In the genomic region with DNA sequence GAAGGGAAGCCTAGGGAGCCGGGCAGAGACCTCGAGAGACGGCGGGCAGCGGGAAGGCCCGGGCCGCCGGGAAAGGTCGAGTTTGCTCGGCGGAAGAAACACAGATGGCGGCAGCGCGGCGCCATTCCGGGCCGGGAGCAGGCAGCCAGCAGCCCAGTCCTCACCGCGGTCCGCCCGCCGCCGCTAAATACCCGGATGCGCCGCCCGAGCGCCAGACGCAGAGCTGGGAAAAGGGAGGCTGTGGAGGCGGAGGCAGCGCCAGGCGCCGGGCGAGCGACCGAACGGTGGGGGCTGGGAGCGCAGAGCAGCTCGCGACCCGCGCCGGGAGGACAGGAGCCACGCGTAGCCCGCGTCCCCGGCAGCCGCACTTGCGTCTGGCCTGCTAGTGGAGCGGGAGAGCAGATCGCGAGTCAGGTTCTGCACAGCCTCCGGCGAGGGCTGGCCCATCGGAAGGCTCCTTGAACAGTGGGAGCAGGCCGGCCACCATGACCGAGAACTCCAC, we compare ENCODE assay signal across 8 mouse cellular contexts. TPM values are rescaled to one million over a fixed set of nuclear protein-coding genes. Genes with fewer than 3 reads are reported as not detected.
DNase-seq lines count a peak whose midpoint lies in the region; ATAC-seq and TF ChIP-seq lines count a peak whose summit lies in the region.

Gene H1f0 (plus strand): TSS at position 214 of the 502 bp plus-strand sequence.

- TF ChIP-seq EP300 in lung, postnatal 0 days (IDR thresholded peaks at IDR 0.05) = no peak

- H3K4me2 ChIP-seq in hindbrain, embryonic 11.5 days (replicated peaks; ENCODE audit: low read depth, low read length) = peak within 1 kb of the TSS; percentile 99
- peak within 1 kb of the TSS; percentile 97 for H3K4me2 ChIP-seq in lung, postnatal 0 days (replicated peaks; ENCODE audit: low read depth, low read length)

- TF ChIP-seq CTCF in lung, postnatal 0 days (IDR thresholded peaks at IDR 0.05) = no peak

- peak within 1 kb of the TSS; percentile 77 for H3K4me3 ChIP-seq in hindbrain, embryonic 11.5 days (ENCODE audit: low read depth, low read length)
- H3K4me3 ChIP-seq in lung, postnatal 0 days (ENCODE audit: low read depth, low read length) = peak within 1 kb of the TSS; percentile 79

- ATAC-seq in hindbrain, embryonic 11.5 days (ENCODE audit: low FRiP score) = peak; percentile 76
- peak; percentile 87 for ATAC-seq in lung, postnatal 0 days

- H3K27ac ChIP-seq in hindbrain, embryonic 11.5 days (ENCODE audit: low read depth, low read length) = peak within 1 kb of the TSS; percentile 95
- peak within 1 kb of the TSS; percentile 98 for H3K27ac ChIP-seq in lung, postnatal 0 days (ENCODE audit: low read length)

- no peaks in the 10 kb centered on the region for H3K9me3 ChIP-seq in hindbrain, embryonic 11.5 days (ENCODE audit: control insufficient read depth, low read length)
- H3K9me3 ChIP-seq in lung, postnatal 0 days (ENCODE audit: low read length) = no peaks in the 10 kb centered on the region

- 0% methylated on average over 56 of the region's 58 CpGs for WGBS in hindbrain, embryonic 11.5 days
- WGBS in lung, postnatal 0 days = 2% methylated on average over 41 of the region's 58 CpGs

- no peaks in the 10 kb centered on the region for H3K36me3 ChIP-seq in hindbrain, embryonic 11.5 days (ENCODE audit: control insufficient read depth, insufficient read depth, low read length)
- H3K36me3 ChIP-seq in lung, postnatal 0 days (ENCODE audit: insufficient read depth, low read length) = no peaks in the 10 kb centered on the region

- peak; percentile 94 for DNase-seq in Muller cell, postnatal 12 days (ENCODE audit: inconsistent ontology term)
- DNase-seq in cerebellum, adult 9-10 months = peak; percentile 94
- peak; percentile 89 to 95 for DNase-seq in frontal cortex, postnatal 10 days (ENCODE audit: low spot score in 2 of 2)
- DNase-seq in hindbrain, embryonic 11.5 days (ENCODE audit: low spot score) = peak; percentile 97
- peak; percentile 98 for DNase-seq in layer of hippocampus, postnatal 10 days (ENCODE audit: low spot score in 2 of 2)
- DNase-seq in lung, postnatal 0 days (ENCODE audit: low spot score) = peak; percentile 97
- DNase-seq in ovary, postnatal 10 days (ENCODE audit: low spot score) = peak; percentile 98
- peak; percentile 87 for DNase-seq in thymus, postnatal 0 days (ENCODE audit: low spot score)

- H3K4me1 ChIP-seq in hindbrain, embryonic 11.5 days (replicated peaks; ENCODE audit: control insufficient read depth, insufficient read depth, low read length) = peaks cover 5% of the 10 kb centered on the region
- H3K4me1 ChIP-seq in lung, postnatal 0 days (ENCODE audit: insufficient read depth, low read depth, low read length) = peaks cover 11% of the 10 kb centered on the region; the same call in 1 of the 2 replicates

- peak within 1 kb of the TSS; percentile 100 for H3K9ac ChIP-seq in hindbrain, embryonic 11.5 days (ENCODE audit: low read depth, low read length)
- peak within 1 kb of the TSS; percentile 100 for H3K9ac ChIP-seq in lung, postnatal 0 days (replicated peaks; ENCODE audit: low read depth)

- H3K27me3 ChIP-seq in hindbrain, embryonic 11.5 days (ENCODE audit: control insufficient read depth, insufficient read depth, low read length) = no peaks in the 10 kb centered on the region
- H3K27me3 ChIP-seq in lung, postnatal 0 days (replicated peaks; ENCODE audit: insufficient read depth, low read length) = no peaks in the 10 kb centered on the region

RNA-seq across cellular contexts. Expression of gene H1f0, which starts in this region (rescaled TPM):
- polyA plus RNA-seq in hindbrain, embryonic 11.5 days (2014; fragmentation: Nextera tagmentation; extraction: Ambion mirVana) = 154 and 306 TPM in 2 replicates
- total RNA-seq in layer of hippocampus, postnatal 10 days (2021) = 10 to 100 TPM; 80.6 to 80.7 TPM
- 263 and 311 TPM in 2 replicates for polyA plus RNA-seq in lung, postnatal 0 days (2015; fragmentation: Nextera tagmentation; extraction: Ambion mirVana)
- polyA plus RNA-seq in thymus, postnatal 0 days (2015; fragmentation: Nextera tagmentation; extraction: Ambion mirVana) = 303 and 311 TPM in 2 replicates

Comparison
In these comparisons a context has a peak if more than half of its experiments do, and no peak if none do; other contexts are left out.
1. Peak in every context shown above with its lines: DNase-seq, ATAC-seq, H3K4me3 ChIP-seq and H3K27ac ChIP-seq.